Mouse (Mus musculus) embryonic facial prominence, embryonic 13.5 days (tissue): ENCODE measurements around the gene Cobll1. TPM values are rescaled to one million over a fixed set of nuclear protein-coding genes. Genes with fewer than 3 reads are reported as not detected.

Experiments
- ATAC-seq: fragments of 200-750 bp; cut with Nextera tagmentation; 2 replicates; pipeline ENCODE4 v1.8.0; 2017; ENCODE audit warnings: low read depth; ENCODE audit not compliant: insufficient number of reproducible peaks, insufficient read depth, low FRiP score, low TSS enrichment
- H3K27ac ChIP-seq: fragments of 300-500 bp; sonication (generic); 2 replicates; pipeline ENCODE4 v1.5.1; 2015; ENCODE audit warnings: moderate library complexity, mild to moderate bottlenecking, inconsistent platforms
- H3K27me3 ChIP-seq: fragments of 300-500 bp; sonication (generic); 2 replicates; pipeline ENCODE4 v1.6.1; 2015; ENCODE audit warnings: mild to moderate bottlenecking, inconsistent platforms
- H3K36me3 ChIP-seq: fragments of 300-500 bp; sonication (generic); 2 replicates; pipeline ENCODE4 v1.6.1; 2015; ENCODE audit warnings: mild to moderate bottlenecking, inconsistent platforms
- H3K4me1 ChIP-seq: fragments of 300-500 bp; sonication (generic); 2 replicates; pipeline ENCODE4 v1.6.1; 2015; ENCODE audit warnings: inconsistent platforms
- H3K4me2 ChIP-seq: fragments of 300-500 bp; sonication (generic); 2 replicates; pipeline ENCODE4 v1.6.1; 2015; ENCODE audit warnings: moderate library complexity, mild to moderate bottlenecking, inconsistent platforms
- H3K4me3 ChIP-seq: fragments of 300-500 bp; sonication (generic); 2 replicates; pipeline ENCODE4 v1.5.1; 2015; ENCODE audit warnings: mild to moderate bottlenecking, inconsistent platforms
- H3K9ac ChIP-seq: fragments of 300-500 bp; sonication (generic); 2 replicates; pipeline ENCODE4 v1.6.1; 2015; ENCODE audit warnings: mild to moderate bottlenecking, inconsistent platforms
- H3K9me3 ChIP-seq: fragments of 300-500 bp; sonication (generic); 2 replicates; pipeline ENCODE4 v1.6.1; 2016; ENCODE audit warnings: inconsistent platforms
- WGBS: fragments of 180-500 bp; shearing (Covaris S2); methylation state at CpG from one replicate; pipeline ENCODE4 v1.1.7; 2015; ENCODE audit warnings: mixed read lengths; 5-methylcytosine and 5-hydroxymethylcytosine counted together
- polyA plus RNA-seq: library from polyadenylated mRNA; unstranded; fragments of >200 nt; fragmentation: Nextera tagmentation; extraction: Ambion mirVana; gene quantifications from 2 replicates; pipeline ENCODE4 v1.2.1, GENCODE M21; 2015

Cobll1 gene
- polyA plus RNA-seq, 1 experiment from 2014 or later = 3.0 TPM

GRCm38 (mm10) chr2:65170256-65170655 lies 68.9 kb downstream of the Cobll1 start:
- 0 out of 2 replicates have a peak, but pooled peaks cover under 1% of the 10 kb centered on the region for H3K4me1 ChIP-seq
- H3K27ac ChIP-seq = no peak overlapping the region
- H3K9ac ChIP-seq = no peak overlapping the region
- no peaks in the 10 kb centered on the region for H3K27me3 ChIP-seq
- H3K4me3 ChIP-seq = no peak overlapping the region
- H3K36me3 ChIP-seq = no peaks in the 10 kb centered on the region
- ATAC-seq = no peak
- no peaks in the 10 kb centered on the region for H3K9me3 ChIP-seq
- H3K4me2 ChIP-seq = no peak overlapping the region
- 94% methylated on average over 5 of the region's 5 CpGs for WGBS

GRCm38 (mm10) chr2:65163990-65164389 lies 75.2 kb downstream of the Cobll1 start:
- WGBS = 78% methylated on average over 4 of the region's 4 CpGs
- Histone ChIP-seq H3K9ac (no peak overlapping the region), H3K4me1 (no peaks in the 10 kb centered on the region), H3K27me3 (no peaks in the 10 kb centered on the region), H3K27ac (no peak overlapping the region), H3K4me3 (no peak overlapping the region), H3K4me2 (no peak overlapping the region), H3K36me3 (no peaks in the 10 kb centered on the region), H3K9me3 (no peaks in the 10 kb centered on the region)
- ATAC-seq = no peak

GRCm38 (mm10) chr2:65162625-65163024 lies 76.6 kb downstream of the Cobll1 start:
- WGBS = 71% methylated on average over 5 of the region's 5 CpGs
- no peak overlapping the region for H3K4me2 ChIP-seq
- no peaks in the 10 kb centered on the region for H3K36me3 ChIP-seq
- no peaks in the 10 kb centered on the region for H3K9me3 ChIP-seq
- no peaks in the 10 kb centered on the region for H3K4me1 ChIP-seq
- H3K27ac ChIP-seq = no peak overlapping the region
- no peaks in the 10 kb centered on the region for H3K27me3 ChIP-seq
- H3K9ac ChIP-seq = no peak overlapping the region
- no peak for ATAC-seq
- H3K4me3 ChIP-seq = no peak overlapping the region

- no peaks in the 10 kb centered on the region for H3K27me3 ChIP-seq
- no peak overlapping the region for H3K27ac ChIP-seq
- H3K4me1 ChIP-seq = no peaks in the 10 kb centered on the region
- no peak overlapping the region for H3K4me3 ChIP-seq
- no peak for ATAC-seq
- no peaks in the 10 kb centered on the region for H3K9me3 ChIP-seq
- no peak overlapping the region for H3K4me2 ChIP-seq
- H3K36me3 ChIP-seq = no peaks in the 10 kb centered on the region
- no peak overlapping the region for H3K9ac ChIP-seq
- WGBS = 82% methylated on average over 2 of the region's 2 CpGs
Measured at GRCm38 (mm10) chr2:65161715-65162114, 77.5 kb downstream of the Cobll1 start.

- WGBS = 74% methylated on average over 5 of the region's 5 CpGs
- H3K27ac ChIP-seq = no peak overlapping the region
- no peaks in the 10 kb centered on the region for H3K9me3 ChIP-seq
- no peak overlapping the region for H3K4me3 ChIP-seq
- ATAC-seq = no peak
- no peak overlapping the region for H3K4me2 ChIP-seq
- no peaks in the 10 kb centered on the region for H3K4me1 ChIP-seq
- H3K9ac ChIP-seq = no peak overlapping the region
- no peaks in the 10 kb centered on the region for H3K27me3 ChIP-seq
- no peaks in the 10 kb centered on the region for H3K36me3 ChIP-seq
Measured at GRCm38 (mm10) chr2:65157981-65158651, 81.1 kb downstream of the Cobll1 start.

GRCm38 (mm10) chr2:65157325-65157724 lies 81.9 kb downstream of the Cobll1 start:
- WGBS = 80% methylated on average over 2 of the region's 2 CpGs
- Histone ChIP-seq H3K4me3 (no peak overlapping the region), H3K36me3 (no peaks in the 10 kb centered on the region), H3K27ac (no peak overlapping the region), H3K9ac (no peak overlapping the region), H3K4me1 (no peaks in the 10 kb centered on the region), H3K27me3 (no peaks in the 10 kb centered on the region), H3K4me2 (no peak overlapping the region), H3K9me3 (no peaks in the 10 kb centered on the region)
- no peak for ATAC-seq

GRCm38 (mm10) chr2:65148928-65149327 lies 90.3 kb downstream of the Cobll1 start:
- H3K4me3 ChIP-seq = no peak overlapping the region
- ATAC-seq = no peak

GRCm38 (mm10) chr2:65147431-65147830 lies 91.8 kb downstream of the Cobll1 start:
- ATAC-seq = no peak
- Histone ChIP-seq H3K4me3 (no peak overlapping the region), H3K9ac (no peak overlapping the region), H3K27ac (no peak overlapping the region), H3K4me1 (no peaks in the 10 kb centered on the region), H3K27me3 (no peaks in the 10 kb centered on the region), H3K36me3 (no peaks in the 10 kb centered on the region), H3K9me3 (no peaks in the 10 kb centered on the region), H3K4me2 (no peak overlapping the region)
- WGBS = 81% methylated on average over 1 of the region's 1 CpGs

More at GRCm38 (mm10) chr2:65148928-65149327, 90.3 kb downstream of the Cobll1 start:
- Histone ChIP-seq H3K4me2 (no peak overlapping the region), H3K9ac (no peak overlapping the region), H3K27ac (no peak overlapping the region), H3K9me3 (no peaks in the 10 kb centered on the region), H3K4me1 (no peaks in the 10 kb centered on the region), H3K36me3 (no peaks in the 10 kb centered on the region), H3K27me3 (no peaks in the 10 kb centered on the region)
- WGBS = 87% methylated on average over 6 of the region's 6 CpGs

- H3K27me3 ChIP-seq = no peaks in the 10 kb centered on the region
- no peak overlapping the region for H3K27ac ChIP-seq
- H3K36me3 ChIP-seq = no peaks in the 10 kb centered on the region
- WGBS = 43% methylated on average over 6 of the region's 6 CpGs
- H3K4me1 ChIP-seq = peaks cover under 1% of the 10 kb centered on the region; the same call in 1 of the 2 replicates
- no peaks in the 10 kb centered on the region for H3K9me3 ChIP-seq
- no peak overlapping the region for H3K9ac ChIP-seq
- H3K4me2 ChIP-seq = no peak overlapping the region
- ATAC-seq = no peak
- no peak overlapping the region for H3K4me3 ChIP-seq
Measured at GRCm38 (mm10) chr2:65145421-65146117, 93.6 kb downstream of the Cobll1 start.

GRCm38 (mm10) chr2:65141093-65141661 lies 98.0 kb downstream of the Cobll1 start:
- Histone ChIP-seq H3K27me3 (no peaks in the 10 kb centered on the region), H3K9me3 (no peaks in the 10 kb centered on the region), H3K4me1 (peaks cover 18% of the 10 kb centered on the region; the same call in 1 of the 2 replicates), H3K4me3 (no peak overlapping the region), H3K9ac (no peak overlapping the region), H3K4me2 (no peak overlapping the region), H3K36me3 (no peaks in the 10 kb centered on the region), H3K27ac (no peak overlapping the region)
- ATAC-seq = no peak
- WGBS = 62% methylated on average over 4 of the region's 4 CpGs

GRCm38 (mm10) chr2:65140330-65140922 lies 98.8 kb downstream of the Cobll1 start:
- no peaks in the 10 kb centered on the region for H3K9me3 ChIP-seq
- no peak overlapping the region for H3K27ac ChIP-seq
- ATAC-seq = no peak
- no peaks in the 10 kb centered on the region for H3K36me3 ChIP-seq
- no peak overlapping the region for H3K4me2 ChIP-seq
- 56% methylated on average over 6 of the region's 6 CpGs for WGBS
- peaks cover 18% of the 10 kb centered on the region; the same call in 1 of the 2 replicates for H3K4me1 ChIP-seq
- H3K4me3 ChIP-seq = no peak overlapping the region
- no peaks in the 10 kb centered on the region for H3K27me3 ChIP-seq
- H3K9ac ChIP-seq = no peak overlapping the region
